Mouse (Mus musculus) R1 (cell line): Measurements from ENCODE around the gene Hebp1.
A peak's percentile ranks its signal among the peaks of the same experiment; 100 is the strongest.

Experiments
- DNase-seq: peaks from one replicate; pipeline ENCODE4 v3.0.0-alpha.2; 2018; ENCODE audit warnings: low read depth, low spot score

Gene Hebp1

GRCm38 (mm10) chr6:135197921-135198532 is at the start of gene Hebp1, which contains the start of gene Fam234b:
Gene Hebp1 (minus strand): TSS chr6:135198022.
Gene Fam234b (plus strand): TSS chr6:135197977.
- peak; percentile 70 for DNase-seq

- no peak for DNase-seq
These were observed 47.8 kb upstream of the Hebp1 start for GRCm38 (mm10) chr6:135245586-135245985.

- DNase-seq: no peak
These were observed 42.5 kb upstream of the Hebp1 start for GRCm38 (mm10) chr6:135240361-135240760.

GRCm38 (mm10) chr6:135238211-135238610 is 40.4 kb upstream of the Hebp1 start:
- DNase-seq: peak; percentile 70

- DNase-seq: peak; percentile 42
These were observed 39.5 kb upstream of the Hebp1 start for GRCm38 (mm10) chr6:135237326-135237725.

- peak; percentile 66 for DNase-seq
These were observed 38.8 kb upstream of the Hebp1 start for GRCm38 (mm10) chr6:135236576-135236975.

- DNase-seq: peak; percentile 58
These were observed 37.9 kb upstream of the Hebp1 start for GRCm38 (mm10) chr6:135235742-135236141.

- DNase-seq: no peak
These were observed 34.8 kb upstream of the Hebp1 start for GRCm38 (mm10) chr6:135232443-135233182.

- DNase-seq: no peak
These were observed 32.8 kb upstream of the Hebp1 start for GRCm38 (mm10) chr6:135230586-135230985.

GRCm38 (mm10) chr6:135228465-135228941 is 30.7 kb upstream of the Hebp1 start:
- DNase-seq: no peak

- DNase-seq: no peak
These were observed 26.1 kb upstream of the Hebp1 start for GRCm38 (mm10) chr6:135223786-135224416.

- peak; percentile 72 for DNase-seq
These were observed 22.1 kb upstream of the Hebp1 start for GRCm38 (mm10) chr6:135219916-135220315.

- no peak for DNase-seq
These were observed 20.5 kb upstream of the Hebp1 start for GRCm38 (mm10) chr6:135218330-135218729.

- DNase-seq: no peak
These were observed 14.8 kb upstream of the Hebp1 start for GRCm38 (mm10) chr6:135212666-135213065.

- no peak for DNase-seq
These were observed 13.3 kb upstream of the Hebp1 start for GRCm38 (mm10) chr6:135211169-135211568.

- DNase-seq: no peak
These were observed 9.1 kb upstream of the Hebp1 start for GRCm38 (mm10) chr6:135206909-135207308.

- DNase-seq: no peak
These were observed 8.0 kb upstream of the Hebp1 start for GRCm38 (mm10) chr6:135205802-135206201.

- DNase-seq: no peak
These were observed 7.0 kb upstream of the Hebp1 start for GRCm38 (mm10) chr6:135204869-135205268.

- DNase-seq: no peak
These were observed 5.9 kb upstream of the Hebp1 start for GRCm38 (mm10) chr6:135203737-135204136.

GRCm38 (mm10) chr6:135202668-135203067 is 4.8 kb upstream of the Hebp1 start:
- DNase-seq: peak; percentile 81

- no peak for DNase-seq
These were observed 2.5 kb upstream of the Hebp1 start for GRCm38 (mm10) chr6:135200122-135200957.

GRCm38 (mm10) chr6:135198726-135199125 is 904 bp upstream of the Hebp1 start:
- no peak for DNase-seq
